Mouse (Mus musculus) brown adipose tissue, adult 24 weeks (tissue): Measurements from ENCODE around the gene Gm17949. TPM values are rescaled to one million over a fixed set of nuclear protein-coding genes. Genes with fewer than 3 reads are reported as not detected.
"Not testable (repeated sequence)": the region's sequence is repeated elsewhere in the genome, so short reads cannot be mapped to it uniquely, and the experiment has no call there.

Experiments
- H3K27ac ChIP-seq: fragments of 200-500 bp; replicated peaks from 2 replicates; pipeline ENCODE4 v1.5.1; 2012; ENCODE audit warnings: low read depth, mild to moderate bottlenecking, low read length
- H3K4me1 ChIP-seq: fragments of 200-500 bp; 2 replicates; pipeline ENCODE4 v1.6.1; 2012; ENCODE audit warnings: low read length, mixed read lengths; ENCODE audit not compliant: control insufficient read depth, insufficient read depth, insufficient read length
- H3K4me3 ChIP-seq: fragments of 200-500 bp; 2 replicates; pipeline ENCODE4 v1.5.1; 2012; ENCODE audit warnings: low read depth, mild to moderate bottlenecking, low read length, moderate library complexity; ENCODE audit not compliant: insufficient read depth
- polyA plus RNA-seq: library from polyadenylated mRNA; stranded (reverse); fragments of >200 nt; gene quantifications from 2 replicates; pipeline ENCODE4 v1.2.4, GENCODE M21; 2012; ENCODE audit not compliant: missing spikeins, insufficient read depth, insufficient read length

Gm17949 gene
- polyA plus RNA-seq, 1 experiment: not detected

- H3K4me1 ChIP-seq, H3K4me3 ChIP-seq: not testable (repeated sequence)
Observed at GRCm38 (mm10) chr17:57051679-57052078, 40.4 kb downstream of the Gm17949 start.

DNA sequence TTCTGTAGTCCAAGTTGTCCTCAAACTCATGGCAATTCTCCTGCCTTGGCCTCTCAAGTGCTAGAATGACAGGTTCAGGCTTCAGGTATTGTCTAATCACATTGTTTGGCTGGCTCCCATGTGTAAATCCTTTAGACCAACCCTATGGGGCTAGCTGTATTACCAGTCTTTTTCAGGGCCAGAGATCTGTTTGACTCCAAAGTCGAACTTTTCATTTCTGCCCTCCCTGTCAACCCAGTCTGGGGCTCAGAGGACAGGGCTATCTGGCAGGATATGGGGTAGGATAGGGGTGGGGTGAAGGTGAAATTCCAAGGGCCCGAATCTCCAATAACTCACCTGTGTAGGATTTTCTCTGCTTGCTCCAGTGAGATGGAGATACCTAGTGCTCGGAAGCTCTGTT is 45.0 kb downstream of the Gm17949 start:
- Histone ChIP-seq H3K4me1 (no peaks in the 10 kb centered on the region), H3K4me3 (no peak overlapping the region), H3K27ac (no peak overlapping the region)

More at GRCm38 (mm10) chr17:57051679-57052078, 40.4 kb downstream of the Gm17949 start:
- H3K27ac ChIP-seq: not testable (repeated sequence)

- H3K27ac ChIP-seq: peak within 1 kb of the TSS; percentile 27
- no peaks in the 10 kb centered on the region for H3K4me1 ChIP-seq
- H3K4me3 ChIP-seq: peak within 1 kb of the TSS; percentile 90
Observed at GRCm38 (mm10) chr17:57058891-57059485, 47.7 kb downstream of the Gm17949 start, which contains the start of gene Crb3. Gene Crb3, plus strand, starts transcription at chr17:57059105.

- Histone ChIP-seq H3K27ac (peak within 1 kb of the TSS; percentile 27), H3K4me3 (peak within 1 kb of the TSS; percentile 90), H3K4me1 (no peaks in the 10 kb centered on the region)
Observed at GRCm38 (mm10) chr17:57059486-57059977, 48.3 kb downstream of the Gm17949 start, which contains the start of gene Slc25a23. Gene Slc25a23, minus strand, starts transcription at chr17:57059863.

DNA sequence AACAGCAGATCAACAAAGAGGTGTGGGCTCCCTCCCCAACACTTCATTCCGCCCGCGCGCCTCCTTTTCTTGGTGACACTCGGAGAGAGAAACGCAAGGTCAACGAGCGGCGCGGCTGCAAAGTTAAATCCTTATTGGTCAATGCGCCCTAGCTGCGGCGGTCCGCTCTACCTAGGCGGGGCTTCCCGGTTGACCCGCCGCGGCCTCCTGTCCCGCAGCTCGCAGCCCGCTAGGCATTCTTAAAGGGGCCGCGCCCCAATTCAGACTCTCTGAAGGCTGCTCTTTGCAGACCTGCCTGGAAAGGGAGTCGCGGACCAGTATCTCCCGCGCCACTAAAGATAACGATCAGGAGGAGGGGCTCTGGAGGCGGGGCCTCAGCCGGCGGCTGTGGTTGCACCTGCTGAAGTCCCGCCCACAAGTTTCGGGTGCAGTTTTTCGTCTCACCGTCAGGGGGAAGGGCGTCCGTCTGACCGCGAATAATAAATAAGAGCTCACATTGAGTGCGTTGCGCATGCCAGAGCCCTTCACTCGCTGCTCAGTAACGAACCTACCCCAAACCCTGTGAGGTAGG is 49.0 kb downstream of the Gm17949 start:
- Histone ChIP-seq H3K4me3 (peak overlapping the region; percentile 90), H3K27ac (no peak overlapping the region), H3K4me1 (no peaks in the 10 kb centered on the region)

DNA sequence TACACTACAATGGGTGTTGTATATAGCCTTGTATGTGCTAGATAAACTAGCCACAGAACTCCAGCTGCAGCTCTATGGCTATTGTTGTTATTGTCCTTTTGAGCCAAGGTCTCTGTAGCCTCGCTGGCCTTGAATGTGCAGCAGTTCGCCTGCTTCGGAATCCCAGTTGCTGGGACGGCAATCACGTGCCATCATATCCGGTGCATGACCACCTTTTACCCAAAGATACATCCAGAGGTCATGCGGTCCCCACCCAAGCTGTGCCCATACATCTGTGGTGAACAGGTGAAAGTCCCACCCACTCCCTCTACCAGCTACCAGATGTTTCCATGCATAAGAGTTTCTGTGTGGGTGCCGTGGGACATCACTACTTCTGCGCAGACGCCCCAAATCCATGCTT is 49.8 kb downstream of the Gm17949 start:
- Histone ChIP-seq H3K4me3 (0 out of 2 replicates have a peak overlapping the region, but pooled peaks have one; percentile 7), H3K27ac (no peak overlapping the region), H3K4me1 (no peaks in the 10 kb centered on the region)

- H3K4me3 ChIP-seq: no peak overlapping the region
- no peaks in the 10 kb centered on the region for H3K4me1 ChIP-seq
- H3K27ac ChIP-seq: no peak overlapping the region
Observed at GRCm38 (mm10) chr17:57062011-57062521, 50.8 kb downstream of the Gm17949 start.

DNA sequence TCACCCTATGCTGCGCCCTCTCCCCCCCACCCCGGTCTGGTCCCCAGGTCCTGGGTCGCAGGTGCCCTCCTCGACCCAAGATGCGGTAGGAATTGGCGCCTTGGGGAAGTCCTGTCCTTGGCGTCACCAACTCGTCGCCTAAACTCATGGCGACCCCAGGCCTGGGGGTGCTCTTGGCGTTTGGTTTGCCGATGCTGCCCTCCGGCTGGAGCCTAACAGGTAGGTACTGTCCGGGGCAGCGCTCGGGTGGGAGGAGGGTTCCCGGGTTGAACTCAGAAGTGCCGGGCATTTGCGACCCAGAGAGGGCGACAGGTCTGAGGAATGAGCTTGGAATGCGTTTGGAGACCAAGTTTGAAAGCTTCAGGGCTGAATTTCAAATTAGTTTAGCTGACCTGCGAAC is 51.3 kb downstream of the Gm17949 start:
- H3K27ac ChIP-seq: no peak overlapping the region
- H3K4me3 ChIP-seq: no peak overlapping the region
- no peaks in the 10 kb centered on the region for H3K4me1 ChIP-seq

DNA sequence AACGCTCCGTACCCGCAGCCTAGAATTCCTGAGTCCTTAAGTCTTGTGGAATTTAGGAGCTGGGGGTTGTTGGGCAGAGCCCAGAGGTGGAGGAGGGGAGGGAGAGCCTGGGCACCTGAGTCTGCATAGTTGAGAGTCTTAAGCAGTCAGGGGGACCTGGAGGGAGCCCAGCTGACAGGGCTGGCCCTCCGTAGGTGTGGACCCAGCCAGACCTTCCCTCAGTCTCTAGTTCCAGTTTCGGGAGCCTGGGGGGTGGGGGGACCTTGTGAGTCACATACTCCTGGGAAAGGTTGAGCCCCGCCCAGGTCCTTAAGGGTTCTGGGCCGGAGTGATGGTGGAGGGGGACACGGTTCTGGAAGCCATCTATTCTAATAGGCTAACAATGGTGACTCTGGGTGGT is 51.8 kb downstream of the Gm17949 start:
- Histone ChIP-seq H3K4me3 (no peak overlapping the region), H3K27ac (no peak overlapping the region), H3K4me1 (no peaks in the 10 kb centered on the region)

DNA sequence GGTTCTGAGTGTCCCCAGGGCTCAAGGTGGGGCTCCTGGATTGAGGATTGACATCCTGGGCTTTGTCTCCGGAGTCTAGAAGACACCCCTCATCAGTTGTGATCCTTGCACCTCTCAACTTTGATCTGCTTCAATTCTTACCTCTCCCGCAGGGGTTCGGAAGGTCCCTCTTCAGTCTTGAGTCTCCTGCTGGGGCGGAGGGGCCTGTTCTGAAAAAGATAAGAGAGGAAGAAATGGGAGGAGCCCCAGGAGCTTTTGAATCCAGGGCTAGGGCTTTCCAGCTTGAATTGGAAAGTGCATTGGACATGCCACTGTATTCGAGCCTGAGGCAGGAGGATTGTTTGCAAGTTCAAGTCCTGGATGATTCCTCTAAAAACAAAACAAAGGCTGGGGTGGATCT is 55.6 kb downstream of the Gm17949 start:
- H3K27ac ChIP-seq: no peak overlapping the region
- H3K4me1 ChIP-seq: no peaks in the 10 kb centered on the region
- H3K4me3 ChIP-seq: no peak overlapping the region

- Histone ChIP-seq H3K27ac (no peak overlapping the region), H3K4me1 (no peaks in the 10 kb centered on the region), H3K4me3 (no peak overlapping the region)
Observed at GRCm38 (mm10) chr17:57070272-57070671, 59.0 kb downstream of the Gm17949 start.

- no peak overlapping the region for H3K27ac ChIP-seq
- H3K4me1 ChIP-seq: no peaks in the 10 kb centered on the region
- H3K4me3 ChIP-seq: no peak overlapping the region
Observed at GRCm38 (mm10) chr17:57070699-57071098, 59.4 kb downstream of the Gm17949 start.

Other genes with a start within 250 kb of the Gm17949 start
- gene Dus3l, start 246.7 kb upstream of the Gm17949 start, polyA plus RNA-seq: 4.6 and 13.1 TPM in 2 replicates
- not detected in 2 replicates for gene Prr22, start 241.2 kb upstream of the Gm17949 start, polyA plus RNA-seq
- gene Rfx2, start 180.5 kb upstream of the Gm17949 start, polyA plus RNA-seq: 2.5 and 3.0 TPM in 2 replicates
- gene Acsbg2, start 137.0 kb upstream of the Gm17949 start, polyA plus RNA-seq: not detected in 2 replicates
- gene 1700061G19Rik, start 136.0 kb upstream of the Gm17949 start, polyA plus RNA-seq: not detected in 2 replicates
- 9.9 and 14.9 TPM in 2 replicates for gene Mllt1, start 76.1 kb upstream of the Gm17949 start, polyA plus RNA-seq
- not detected in 2 replicates for gene Acer1, start 29.3 kb upstream of the Gm17949 start, polyA plus RNA-seq
- gene Clpp, start 21.2 kb upstream of the Gm17949 start, polyA plus RNA-seq: 175 and 196 TPM in 2 replicates
- 57.4 and 68.7 TPM in 2 replicates for gene Alkbh7, start 14.1 kb upstream of the Gm17949 start, polyA plus RNA-seq
- not detected in 2 replicates for gene Pspn, start 11.5 kb upstream of the Gm17949 start, polyA plus RNA-seq
- 29.1 and 29.3 TPM in 2 replicates for gene Gtf2f1, start 181 bp upstream of the Gm17949 start, polyA plus RNA-seq
- 18.7 and 21.7 TPM in 2 replicates for gene Khsrp, start 20.1 kb downstream of the Gm17949 start, polyA plus RNA-seq
- gene Slc25a41, start 30.2 kb downstream of the Gm17949 start, polyA plus RNA-seq: not detected in 2 replicates
- not detected in 2 replicates for gene Crb3, start 47.6 kb downstream of the Gm17949 start, polyA plus RNA-seq
- 107 and 161 TPM in 2 replicates for gene Slc25a23, start 48.4 kb downstream of the Gm17949 start, polyA plus RNA-seq
- gene Dennd1c, start 67.0 kb downstream of the Gm17949 start, polyA plus RNA-seq: 1.3 and 4.3 TPM in 2 replicates
- 2.4 and 2.9 TPM in 2 replicates for gene Tubb4a, start 76.3 kb downstream of the Gm17949 start, polyA plus RNA-seq
- 0.79 TPM in 1 of 2 replicates, not detected in the other for gene Tnfsf9, start 93.9 kb downstream of the Gm17949 start, polyA plus RNA-seq
- gene Cd70, start 138.3 kb downstream of the Gm17949 start, polyA plus RNA-seq: not detected in 2 replicates
- not detected in 2 replicates for gene Tnfsf14, start 182.7 kb downstream of the Gm17949 start, polyA plus RNA-seq
- gene C3, start 216.7 kb downstream of the Gm17949 start, polyA plus RNA-seq: 266 and 361 TPM in 2 replicates
- 36.4 and 36.6 TPM in 2 replicates for gene Gpr108, start 237.0 kb downstream of the Gm17949 start, polyA plus RNA-seq
- gene Trip10, start 238.0 kb downstream of the Gm17949 start, polyA plus RNA-seq: 20.4 and 30.0 TPM in 2 replicates